Mouse (Mus musculus) heart, embryonic 14.5 days (tissue): ENCODE results near the gene RPS10-NUDT3. TPM values are rescaled to one million over a fixed set of nuclear protein-coding genes. Genes with fewer than 3 reads are reported as not detected.
"Not testable (repeated sequence)": the region's sequence is repeated elsewhere in the genome, so short reads cannot be mapped to it uniquely, and the experiment has no call there.

Experiments used
- ATAC-seq: fragments of 200-750 bp; cut with Nextera tagmentation; 2 replicates; pipeline ENCODE4 v1.8.0; 2017; ENCODE audit warnings: low read depth, moderate TSS enrichment; ENCODE audit not compliant: insufficient number of reproducible peaks, insufficient read depth, low FRiP score
- H3K27ac ChIP-seq, 2 experiments: fragments of 200-500 bp in 1 of 2; fragments of 300-500 bp in 1 of 2; sonication (generic) in 1 of 2; replicated peaks in 1 of 2; 2 replicates each; pipeline ENCODE4 v1.5.1; 2012 to 2014; ENCODE audit warnings: low read depth in 2 of 2, low read length in 2 of 2, control low read depth in 1 of 2, mild to moderate bottlenecking in 1 of 2, mixed read lengths in 1 of 2; ENCODE audit not compliant: control insufficient read depth in 1 of 2, insufficient read depth in 1 of 2
- H3K27me3 ChIP-seq: fragments of 300-500 bp; sonication (generic); 2 replicates; pipeline ENCODE4 v1.6.1; 2014; ENCODE audit warnings: mild to moderate bottlenecking, low read length, control low read depth; ENCODE audit not compliant: control insufficient read depth, insufficient read depth
- H3K36me3 ChIP-seq: fragments of 300-500 bp; sonication (generic); 2 replicates; pipeline ENCODE4 v1.6.1; 2014; ENCODE audit warnings: mild to moderate bottlenecking, control low read depth, low read length, mixed read lengths; ENCODE audit not compliant: control insufficient read depth, insufficient read depth
- H3K4me1 ChIP-seq, 2 experiments: fragments of 200-500 bp in 1 of 2; fragments of 300-500 bp in 1 of 2; sonication (generic) in 1 of 2; 2 replicates each; pipeline ENCODE4 v1.6.1; 2012 to 2014; ENCODE audit warnings: low read length in 2 of 2, control low read depth in 1 of 2, mixed read lengths in 1 of 2; ENCODE audit not compliant: control insufficient read depth in 2 of 2, insufficient read depth in 2 of 2
- H3K4me2 ChIP-seq: fragments of 300-500 bp; sonication (generic); 2 replicates; pipeline ENCODE4 v1.6.1; 2014; ENCODE audit warnings: mild to moderate bottlenecking, low read length
- H3K4me3 ChIP-seq, 2 experiments: fragments of 200-500 bp in 1 of 2; fragments of 300-500 bp in 1 of 2; sonication (generic) in 1 of 2; 2 replicates each; pipeline ENCODE4 v1.5.1; 2012 to 2014; ENCODE audit warnings: low read length in 2 of 2, mild to moderate bottlenecking in 2 of 2, control low read depth in 1 of 2, low read depth in 1 of 2, moderate library complexity in 1 of 2; ENCODE audit not compliant: control insufficient read depth in 1 of 2, insufficient read depth in 1 of 2
- H3K9ac ChIP-seq: fragments of 300-500 bp; sonication (generic); 2 replicates; pipeline ENCODE4 v1.6.1; 2014; ENCODE audit warnings: mild to moderate bottlenecking, low read length
- H3K9me3 ChIP-seq: fragments of 300-500 bp; sonication (generic); 2 replicates; pipeline ENCODE4 v1.6.1; 2016; ENCODE audit warnings: low read length, control low read depth; ENCODE audit not compliant: control insufficient read depth
- WGBS: fragments of 180-500 bp; shearing (Covaris S2); extraction: QIAGEN DNeasy Blood & Tissue Kit; methylation state at CpG from one replicate; pipeline ENCODE4 v1.1.7; 2014; 5-methylcytosine and 5-hydroxymethylcytosine counted together
- polyA plus RNA-seq: library from polyadenylated mRNA; unstranded; fragments of >200 nt; fragmentation: Nextera tagmentation; extraction: Ambion mirVana; gene quantifications from 2 replicates; pipeline ENCODE4 v1.2.1, GENCODE M21; 2014

RPS10-NUDT3 gene
- polyA plus RNA-seq, 1 experiment from 2014 or later: not detected

DNA sequence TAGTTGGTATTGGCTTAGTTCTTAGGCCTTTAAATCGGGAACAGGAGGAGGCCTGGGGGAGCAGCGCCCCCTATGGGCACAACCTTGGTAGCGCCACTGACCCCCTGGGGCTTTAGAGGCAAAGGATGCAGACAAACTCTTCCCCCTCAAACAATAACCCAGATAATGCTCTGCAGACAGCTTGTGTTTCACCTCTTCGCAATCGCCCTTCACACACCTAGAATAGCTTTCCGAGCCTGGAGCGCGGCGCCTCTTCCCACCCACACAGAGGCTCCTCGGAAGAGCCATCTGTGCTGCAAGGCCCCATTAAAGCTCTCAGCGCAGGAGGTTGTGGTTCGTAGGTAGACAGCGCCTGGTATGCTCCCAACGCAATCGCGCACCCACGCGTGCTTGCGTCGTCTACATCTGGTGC is 3.9 kb upstream of the RPS10-NUDT3 start:
- ATAC-seq: no peak
- Histone ChIP-seq H3K4me1 (peaks cover 14 to 17% of the 10 kb centered on the region in 2 experiments; a peak in 3 of 4 replicates), H3K36me3 (peaks cover under 1% of the 10 kb centered on the region; the same call in 1 of the 2 replicates), H3K9ac (no peak overlapping the region), H3K27me3 (no peaks in the 10 kb centered on the region), H3K4me3 (no peak overlapping the region), H3K9me3 (no peaks in the 10 kb centered on the region), H3K4me2 (no peak overlapping the region), H3K27ac (no peak overlapping the region)
- WGBS: 60% methylated on average over 20 of the region's 20 CpGs

DNA sequence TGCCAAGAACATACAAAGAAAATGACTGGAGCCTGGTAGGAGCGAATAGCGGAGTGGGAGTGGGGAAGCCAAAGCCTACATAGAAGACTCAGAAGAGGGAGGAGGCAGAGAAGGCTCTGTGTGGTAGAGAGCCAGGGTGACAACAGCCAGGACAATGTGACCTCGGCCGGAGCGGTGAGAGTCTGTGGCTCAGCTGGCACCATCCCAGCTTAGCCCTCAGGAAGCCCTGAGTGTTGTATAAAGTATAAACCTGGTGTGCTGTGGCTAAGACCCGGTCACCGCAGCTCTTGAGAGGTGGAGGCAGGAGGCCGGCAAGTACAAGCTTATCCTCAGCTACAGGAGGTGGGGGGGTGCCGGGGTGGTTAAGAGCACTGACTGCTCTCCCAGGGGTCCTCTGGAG is 2.3 kb upstream of the RPS10-NUDT3 start:
- Histone ChIP-seq H3K4me2 (no peak overlapping the region), H3K27me3 (no peaks in the 10 kb centered on the region), H3K4me3 (no peak overlapping the region), H3K9me3 (no peaks in the 10 kb centered on the region), H3K27ac (peak overlapping the region in 1 of 2 experiments; percentile 37; a peak in 2 of 4 replicates), H3K36me3 (peaks cover 17% of the 10 kb centered on the region), H3K9ac (no peak overlapping the region), H3K4me1 (peaks cover 13 to 28% of the 10 kb centered on the region in 2 experiments; a peak in 3 of 4 replicates)
- no peak for ATAC-seq
- 37% methylated on average over 9 of the region's 9 CpGs for WGBS

DNA sequence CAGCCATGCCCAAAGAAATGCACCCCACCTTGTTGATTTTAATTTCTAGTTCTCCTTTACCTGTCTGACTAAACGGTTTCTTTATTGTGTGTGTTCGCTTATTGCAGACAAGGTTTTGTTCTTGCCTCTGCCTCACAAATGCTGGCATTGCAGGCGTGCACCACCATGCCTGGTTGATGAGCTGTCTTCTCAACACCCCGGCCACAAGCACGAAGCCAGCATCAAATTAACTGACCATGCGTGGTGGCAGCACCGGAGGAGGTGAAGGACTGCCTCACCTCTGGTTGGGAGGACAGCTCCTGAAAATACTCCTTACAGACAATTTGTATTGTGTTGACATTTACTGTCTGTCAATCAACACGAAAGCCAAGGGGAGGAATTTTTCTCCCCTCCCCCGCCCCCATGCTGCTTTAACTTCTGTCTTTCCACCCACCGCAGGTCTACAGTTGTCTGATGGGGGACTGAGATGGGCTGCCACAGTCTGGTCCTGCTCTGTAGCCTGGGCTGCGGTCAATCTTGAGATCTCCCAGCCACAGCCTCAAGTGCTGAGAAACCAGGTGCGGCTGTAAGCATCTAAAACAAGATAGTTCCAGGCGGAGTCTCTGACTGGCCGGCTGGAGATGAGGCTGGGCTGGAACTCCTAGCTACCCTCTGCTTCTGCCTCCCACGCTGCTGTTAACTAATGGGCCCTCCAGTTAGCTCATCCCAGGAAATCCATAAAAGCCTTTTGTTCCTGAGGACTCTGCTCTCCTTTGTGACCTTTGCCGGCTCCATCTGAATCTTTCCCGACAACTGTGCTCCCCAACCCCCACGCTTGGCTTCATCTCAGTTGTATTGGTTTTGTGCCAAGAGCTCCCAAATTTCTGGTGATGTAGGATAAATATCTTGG is 1.4 kb upstream of the RPS10-NUDT3 start, which contains the start of gene Rps10:
Rps10 (minus strand) TSS at position 538 of the 889 bp plus-strand sequence.
- no peak within 1 kb of the TSS for H3K9ac ChIP-seq
- peak within 1 kb of the TSS; percentile 38 to 69 for H3K4me3 ChIP-seq
- H3K9me3 ChIP-seq: no peaks in the 10 kb centered on the region
- 43% methylated on average over 18 of the region's 18 CpGs for WGBS
- peaks cover 13 to 29% of the 10 kb centered on the region in 2 experiments; a peak in 3 of 4 replicates for H3K4me1 ChIP-seq
- no peaks in the 10 kb centered on the region for H3K27me3 ChIP-seq
- ATAC-seq: no peak
- H3K4me2 ChIP-seq: peak within 1 kb of the TSS; percentile 96
- H3K27ac ChIP-seq: peak within 1 kb of the TSS; percentile 37 to 61; a peak in 3 of 4 replicates
- H3K36me3 ChIP-seq: peaks cover 26% of the 10 kb centered on the region

DNA sequence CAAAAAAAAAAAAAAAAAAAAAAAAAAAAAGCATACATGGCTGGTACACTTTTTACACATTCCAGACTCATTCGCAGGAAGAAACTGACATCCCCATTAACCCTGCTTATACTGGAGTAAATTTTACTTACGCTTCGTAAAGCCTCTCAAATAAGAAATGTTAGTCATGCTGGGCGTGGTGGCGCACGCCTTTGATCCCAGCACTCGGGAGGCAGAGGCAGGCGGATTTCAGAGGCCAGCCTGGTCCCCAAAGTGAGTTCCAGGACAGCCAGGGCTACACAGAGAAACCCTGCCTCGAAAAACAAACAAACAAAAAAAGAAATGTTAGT is 517 bp upstream of the RPS10-NUDT3 start:
- Histone ChIP-seq H3K4me2 (peak overlapping the region; percentile 96), H3K36me3 (peaks cover 35% of the 10 kb centered on the region), H3K9ac (peak overlapping the region; percentile 98), H3K27ac (peak overlapping the region; percentile 37 to 61; a peak in 2 of 4 replicates), H3K4me3 (peak overlapping the region; percentile 38 to 69), H3K4me1 (peaks cover 13 to 29% of the 10 kb centered on the region in 2 experiments; a peak in 3 of 4 replicates)
- WGBS: 38% methylated on average over 9 of the region's 9 CpGs
- not testable (repeated sequence) for ATAC-seq, H3K27me3 ChIP-seq, H3K9me3 ChIP-seq

DNA sequence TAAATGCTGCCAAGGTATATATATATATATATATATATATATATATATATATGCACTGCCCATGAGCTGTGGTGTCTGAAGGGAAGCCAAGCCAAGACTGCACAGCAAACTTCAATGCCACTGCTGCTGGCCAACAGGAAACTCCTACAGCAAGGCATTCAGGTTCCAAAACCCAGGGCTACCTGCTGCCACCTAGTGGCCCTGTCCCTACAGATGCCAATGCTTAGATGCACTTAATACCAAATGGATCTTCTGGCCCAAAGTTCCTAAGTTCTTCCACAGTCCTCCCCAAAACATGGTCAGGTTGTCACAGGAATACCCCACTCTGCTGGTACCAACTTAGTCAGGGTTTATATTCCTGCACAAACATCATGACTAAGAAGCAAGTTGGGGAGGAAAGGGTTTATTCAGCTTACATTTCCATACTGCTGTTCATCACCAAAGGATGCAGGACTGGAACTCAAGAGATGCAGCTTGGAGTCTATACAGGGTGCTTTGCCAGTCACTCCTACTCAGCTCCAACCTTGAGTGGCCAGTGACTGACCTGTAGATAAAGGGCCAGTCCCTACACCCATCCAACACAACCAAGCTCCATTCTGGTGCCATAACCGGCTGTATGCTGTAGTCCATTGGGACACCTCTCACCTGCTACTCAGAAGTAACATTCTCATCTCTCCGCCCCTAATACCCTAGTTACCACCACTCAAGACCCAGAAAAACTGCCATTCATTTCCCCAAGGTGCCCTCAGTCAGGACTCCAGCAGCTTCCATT is 5.6 kb downstream of the RPS10-NUDT3 start:
- ATAC-seq: no peak

DNA sequence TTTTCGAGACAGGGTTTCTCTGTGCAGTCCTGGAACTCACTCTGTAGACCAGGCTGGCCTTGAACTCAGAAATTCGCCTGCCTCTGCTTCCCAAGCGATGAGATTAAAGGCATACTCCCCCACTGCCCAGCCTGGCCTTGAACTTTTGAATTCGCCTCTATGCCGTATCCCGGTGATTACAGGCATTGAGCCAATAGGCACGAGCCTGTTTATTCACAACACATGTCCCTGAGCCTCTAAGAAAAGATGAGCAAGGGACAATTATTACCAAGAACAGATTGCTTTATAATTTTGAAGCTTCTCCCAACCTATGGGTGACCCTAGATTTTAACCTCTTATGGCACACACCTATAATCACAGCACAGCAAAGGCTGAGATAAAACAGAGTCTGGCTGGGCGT is 6.6 kb downstream of the RPS10-NUDT3 start:
- Histone ChIP-seq H3K4me3 (no peak overlapping the region), H3K27ac (no peak overlapping the region), H3K4me1 (peaks cover 4 to 21% of the 10 kb centered on the region in 2 experiments; a peak in 3 of 4 replicates), H3K27me3 (no peaks in the 10 kb centered on the region), H3K36me3 (peaks cover 41% of the 10 kb centered on the region), H3K9ac (no peak overlapping the region), H3K4me2 (no peak overlapping the region), H3K9me3 (no peaks in the 10 kb centered on the region)
- 92% methylated on average over 8 of the region's 8 CpGs for WGBS
- no peak for ATAC-seq

More for the DNA sequence above, 5.6 kb downstream of the RPS10-NUDT3 start:
- Histone ChIP-seq H3K4me3 (no peak overlapping the region), H3K27ac (no peak overlapping the region), H3K4me2 (no peak overlapping the region), H3K4me1 (peaks cover 6 to 26% of the 10 kb centered on the region in 2 experiments; a peak in 3 of 4 replicates), H3K27me3 (no peaks in the 10 kb centered on the region), H3K36me3 (peaks cover 47% of the 10 kb centered on the region), H3K9me3 (no peaks in the 10 kb centered on the region), H3K9ac (no peak overlapping the region)
- WGBS: 61% methylated on average over 2 of the region's 2 CpGs

DNA sequence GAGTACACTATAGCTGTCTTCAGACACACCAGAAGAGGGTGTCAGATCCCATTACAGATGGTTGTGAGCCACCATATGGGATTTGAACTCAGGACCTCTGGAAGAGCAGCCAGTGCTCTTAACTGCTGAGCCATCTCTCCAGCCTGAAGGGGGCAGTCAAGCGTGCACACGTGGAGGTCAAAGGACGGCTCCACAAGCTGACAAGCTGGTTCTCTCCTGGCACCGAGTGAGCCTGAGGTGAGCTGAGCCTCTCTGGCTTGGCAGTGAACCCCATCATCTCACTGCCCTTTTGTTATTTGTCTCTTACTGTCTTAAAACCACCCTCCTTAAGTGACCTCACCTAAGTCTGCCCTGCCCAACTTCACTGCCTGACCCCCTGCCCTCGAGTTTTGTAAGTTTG is 7.6 kb downstream of the RPS10-NUDT3 start:
- H3K9me3 ChIP-seq: no peaks in the 10 kb centered on the region
- no peak overlapping the region for H3K4me2 ChIP-seq
- no peaks in the 10 kb centered on the region for H3K27me3 ChIP-seq
- H3K4me3 ChIP-seq: no peak overlapping the region
- H3K9ac ChIP-seq: no peak overlapping the region
- peaks cover 2 to 12% of the 10 kb centered on the region in 2 experiments; a peak in 3 of 4 replicates for H3K4me1 ChIP-seq
- H3K27ac ChIP-seq: no peak overlapping the region
- ATAC-seq: no peak
- 43% methylated on average over 5 of the region's 5 CpGs for WGBS
- peaks cover 32% of the 10 kb centered on the region for H3K36me3 ChIP-seq
